Mouse (Mus musculus) c-Kit-positive CD71-positive TER-119-negative erythroid progenitor cells, embryonic 14.5 days (primary cell): ENCODE results near the gene Gm49395.

Source experiments
- DNase-seq: peaks from one replicate; pipeline ENCODE4 v3.0.0-alpha.2; 2013; ENCODE audit warnings: low read depth

Gene Gm49395

GRCm38 (mm10) chr13:115050660-115051559 is 50.8 kb downstream of the Gm49395 start:
- no peak for DNase-seq

- no peak for DNase-seq
These were observed 59.1 kb downstream of the Gm49395 start for GRCm38 (mm10) chr13:115042652-115043051.

- no peak for DNase-seq
These were observed 64.4 kb downstream of the Gm49395 start for GRCm38 (mm10) chr13:115037304-115037703.

GRCm38 (mm10) chr13:115035387-115035786 is 66.3 kb downstream of the Gm49395 start:
- DNase-seq: no peak

GRCm38 (mm10) chr13:115033135-115033534 is 68.6 kb downstream of the Gm49395 start:
- no peak for DNase-seq

- no peak for DNase-seq
These were observed 70.3 kb downstream of the Gm49395 start for GRCm38 (mm10) chr13:115031177-115032000.

GRCm38 (mm10) chr13:115025394-115025793 is 76.3 kb downstream of the Gm49395 start:
- no peak for DNase-seq

- no peak for DNase-seq
These were observed 79.5 kb downstream of the Gm49395 start for GRCm38 (mm10) chr13:115022117-115022787.

- no peak for DNase-seq
These were observed 80.3 kb downstream of the Gm49395 start for GRCm38 (mm10) chr13:115021411-115021810.

GRCm38 (mm10) chr13:115020727-115021126 is 81.0 kb downstream of the Gm49395 start:
- DNase-seq: no peak

- no peak for DNase-seq
These were observed 84.2 kb downstream of the Gm49395 start for GRCm38 (mm10) chr13:115017545-115017944.

- DNase-seq: no peak
These were observed 90.2 kb downstream of the Gm49395 start for GRCm38 (mm10) chr13:115011547-115011946.

- no peak for DNase-seq
These were observed 95.4 kb downstream of the Gm49395 start for GRCm38 (mm10) chr13:115006213-115006835.

GRCm38 (mm10) chr13:115005342-115005741 is 96.4 kb downstream of the Gm49395 start:
- DNase-seq: no peak

GRCm38 (mm10) chr13:115003444-115004053 is 98.2 kb downstream of the Gm49395 start:
- DNase-seq: no peak

GRCm38 (mm10) chr13:115002837-115003236 is 98.9 kb downstream of the Gm49395 start:
- DNase-seq: no peak

- no peak for DNase-seq
These were observed 99.6 kb downstream of the Gm49395 start for GRCm38 (mm10) chr13:115002155-115002554.

- no peak for DNase-seq
These were observed 102.1 kb downstream of the Gm49395 start for GRCm38 (mm10) chr13:114999582-114999981.

- no peak for DNase-seq
These were observed 103.6 kb downstream of the Gm49395 start for GRCm38 (mm10) chr13:114998100-114998499.

GRCm38 (mm10) chr13:114992260-114993014 is 109.3 kb downstream of the Gm49395 start:
- DNase-seq: no peak

GRCm38 (mm10) chr13:114987668-114988067 is 114.1 kb downstream of the Gm49395 start:
- DNase-seq: no peak
